Mouse (Mus musculus) ovary, postnatal 14 days (tissue): ENCODE measurements at regions not wholly inside any gene's neighbourhood (a gene's known extent, or its start where the extent isn't known, plus 50 kb on each side); places are given as distances from the start of the nearest gene placed in this dataset.

ENCODE experiments used
- DNase-seq: peaks from one replicate; pipeline ENCODE4 v3.0.0; 2022; ENCODE audit warnings: low spot score

- no peak for DNase-seq
Measured at GRCm38 (mm10) chr12:29122931-29123330, 371.3 kb downstream of the Eipr1 start.

GRCm38 (mm10) chr12:29124079-29124668 is 372.6 kb downstream of the Eipr1 start:
- DNase-seq: no peak

- DNase-seq: peak; percentile 13
Measured at GRCm38 (mm10) chr12:29128844-29129243, 377.2 kb downstream of the Eipr1 start.

GRCm38 (mm10) chr12:29129331-29129730 is 377.7 kb downstream of the Eipr1 start:
- DNase-seq: no peak

DNA sequence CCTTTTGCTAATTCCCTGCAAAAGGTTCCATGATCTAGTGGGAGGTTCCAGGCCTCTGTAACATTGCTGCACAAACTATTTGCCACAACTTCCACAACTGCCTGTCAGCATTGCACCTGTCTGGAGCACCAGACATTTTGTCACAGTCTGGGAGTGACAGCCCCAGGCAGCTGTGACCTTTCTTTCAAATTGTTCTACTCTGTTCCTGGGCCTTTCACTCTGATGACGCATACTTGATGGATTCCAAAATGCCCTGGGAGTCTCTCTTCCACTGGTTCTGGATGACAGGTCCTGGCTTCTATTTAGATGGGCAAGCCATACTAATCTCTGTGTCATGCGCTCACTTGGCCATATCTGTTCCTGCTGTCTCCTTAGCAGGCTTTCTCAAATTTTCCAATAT is 382.7 kb downstream of the Eipr1 start:
- DNase-seq: no peak

DNA sequence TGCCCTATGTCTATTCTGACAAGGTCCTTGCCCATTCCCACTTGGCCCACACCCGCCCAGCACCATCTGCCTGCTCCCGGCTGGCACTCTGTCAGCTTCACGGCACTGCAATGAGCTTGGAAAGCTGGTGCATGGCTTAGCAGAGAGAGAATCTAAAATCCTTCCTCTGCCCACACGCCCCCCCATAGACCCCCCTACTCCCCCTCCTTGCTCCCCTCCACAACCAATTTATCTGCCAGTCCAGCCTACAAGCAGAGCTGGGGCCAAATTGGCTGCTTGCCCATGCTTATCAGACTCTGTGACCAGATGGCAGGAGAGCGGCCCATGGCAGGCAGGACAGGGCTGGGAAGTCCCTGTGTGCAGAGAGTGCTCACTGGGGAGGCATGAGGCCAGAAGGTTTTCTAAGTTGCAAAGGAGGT is 385.3 kb downstream of the Eipr1 start:
- peak; percentile 13 for DNase-seq

- no peak for DNase-seq
Measured at GRCm38 (mm10) chr12:29137455-29137854, 385.9 kb downstream of the Eipr1 start.

DNA sequence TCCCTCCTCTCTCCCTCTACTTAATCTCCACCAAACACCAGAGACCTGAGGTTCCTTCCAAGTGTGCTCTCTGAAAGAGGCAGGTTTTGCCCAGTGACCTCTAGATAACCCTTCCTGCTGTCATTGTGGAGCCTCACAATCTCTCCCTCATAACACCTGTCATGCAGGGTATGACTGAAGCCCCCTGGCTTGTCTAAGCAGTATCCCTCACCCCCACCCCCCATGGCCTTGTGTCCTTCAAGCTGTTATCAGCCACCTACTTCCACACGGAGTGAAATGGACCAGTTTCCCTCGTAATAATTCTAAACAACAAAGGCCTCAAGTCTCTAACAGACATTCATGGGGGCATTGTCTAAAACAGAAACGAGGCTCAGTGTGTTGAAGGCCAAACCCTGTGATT is 387.6 kb upstream of the Myt1l start:
- DNase-seq: no peak

GRCm38 (mm10) chr12:29141132-29141531 is 387.1 kb upstream of the Myt1l start:
- no peak for DNase-seq

GRCm38 (mm10) chr12:29141855-29142254 is 386.3 kb upstream of the Myt1l start:
- DNase-seq: no peak

DNA sequence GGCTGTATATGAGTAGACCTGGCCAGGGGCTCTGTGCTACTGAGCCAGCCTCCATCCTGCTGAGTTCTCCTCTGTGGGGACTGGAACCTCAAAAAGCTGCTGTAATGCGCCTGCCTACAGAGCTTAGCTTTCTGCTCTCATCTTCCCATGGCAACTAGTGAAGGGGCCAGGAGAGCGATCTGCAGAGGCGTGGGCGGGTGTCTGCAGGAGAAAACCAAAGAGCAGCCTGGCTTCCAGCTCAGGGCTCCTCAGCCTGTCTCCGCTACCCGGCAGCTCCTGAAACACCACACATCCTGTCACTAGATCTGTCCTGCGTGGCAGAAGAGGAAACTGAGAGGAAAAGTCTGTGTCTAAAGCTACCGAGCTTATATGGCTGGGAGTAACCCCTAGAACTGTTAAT is 384.9 kb upstream of the Myt1l start:
- no peak for DNase-seq

- no peak for DNase-seq
Measured at GRCm38 (mm10) chr12:29160920-29161319, 367.3 kb upstream of the Myt1l start.

DNA sequence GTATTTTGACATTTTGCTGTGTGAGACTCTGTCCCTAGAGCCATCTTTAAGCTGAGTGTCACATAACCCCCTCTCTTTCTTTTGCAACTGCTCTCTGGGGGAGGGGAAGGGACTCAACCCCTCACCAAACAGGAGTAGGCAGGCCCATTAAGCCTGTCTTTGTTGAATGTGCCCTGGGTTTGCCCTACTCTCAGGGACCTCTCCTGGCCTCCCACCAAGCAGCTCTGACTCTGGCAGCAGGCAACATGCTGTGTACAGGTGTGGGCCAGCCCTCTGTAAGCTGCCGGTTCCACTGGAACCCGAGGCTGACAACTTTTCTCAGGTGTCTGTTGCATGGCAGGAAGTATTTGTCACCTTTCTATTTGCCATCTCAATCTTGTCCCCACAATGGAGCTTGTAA is 366.6 kb upstream of the Myt1l start:
- DNase-seq: no peak

- no peak for DNase-seq
Measured at GRCm38 (mm10) chr12:29164701-29165100, 363.5 kb upstream of the Myt1l start.

GRCm38 (mm10) chr12:29166316-29166715 is 361.9 kb upstream of the Myt1l start:
- no peak for DNase-seq

GRCm38 (mm10) chr12:29167922-29168321 is 360.3 kb upstream of the Myt1l start:
- no peak for DNase-seq

DNA sequence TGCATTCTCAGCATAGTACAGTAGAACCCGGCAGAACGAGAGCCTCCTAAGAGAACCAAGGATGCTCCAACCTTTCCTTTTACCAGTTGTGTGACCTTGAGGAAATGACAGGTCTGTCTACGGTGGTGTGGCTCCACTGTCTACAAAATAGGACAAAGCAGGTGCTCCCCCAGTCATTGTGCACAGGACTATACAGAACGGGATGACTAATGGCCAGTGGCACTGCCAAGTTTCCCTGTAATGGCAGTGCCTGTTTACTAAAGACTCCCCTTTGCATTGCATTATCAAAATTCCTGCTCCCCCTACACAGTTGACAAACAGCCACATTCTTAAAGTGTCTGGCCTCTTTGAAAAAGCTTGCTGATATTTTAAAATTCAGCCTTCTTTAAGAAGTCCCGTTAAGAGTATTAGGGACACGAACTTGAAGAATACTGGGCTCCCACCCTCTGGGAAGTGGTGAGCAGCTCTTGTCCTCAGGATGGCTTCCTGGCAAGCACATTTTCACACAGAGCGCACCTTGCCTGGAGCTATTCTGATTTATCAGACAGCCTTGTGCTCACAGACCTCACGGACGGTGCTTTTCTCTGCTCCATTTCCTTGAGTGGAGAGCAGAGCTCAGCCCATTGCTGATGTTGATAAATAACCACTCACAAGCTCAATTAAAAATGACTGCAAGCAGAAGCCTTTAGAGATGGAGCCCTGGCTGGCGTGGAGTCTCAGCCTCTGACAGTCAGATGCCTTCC is 352.3 kb upstream of the Myt1l start:
- no peak for DNase-seq

DNA sequence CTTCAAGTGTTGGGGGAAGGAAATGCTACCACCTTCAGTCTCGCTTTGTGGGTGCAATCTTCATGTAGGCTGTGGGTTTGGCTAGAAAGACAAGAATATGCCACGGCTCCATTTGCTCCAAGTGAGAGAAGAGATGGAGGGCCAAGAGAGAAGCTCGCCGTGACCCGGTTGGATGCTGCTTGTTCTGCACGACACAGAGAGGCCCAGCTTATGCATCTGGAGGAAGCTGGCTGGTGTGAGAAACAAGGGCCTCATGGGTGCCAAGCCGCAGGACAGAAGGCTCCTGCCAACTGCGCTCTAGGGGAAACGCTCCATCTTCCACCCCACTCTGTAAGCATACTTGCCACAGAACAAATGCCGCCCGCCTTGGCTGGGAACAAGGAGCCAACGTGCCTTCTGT is 351.0 kb upstream of the Myt1l start:
- no peak for DNase-seq

DNA sequence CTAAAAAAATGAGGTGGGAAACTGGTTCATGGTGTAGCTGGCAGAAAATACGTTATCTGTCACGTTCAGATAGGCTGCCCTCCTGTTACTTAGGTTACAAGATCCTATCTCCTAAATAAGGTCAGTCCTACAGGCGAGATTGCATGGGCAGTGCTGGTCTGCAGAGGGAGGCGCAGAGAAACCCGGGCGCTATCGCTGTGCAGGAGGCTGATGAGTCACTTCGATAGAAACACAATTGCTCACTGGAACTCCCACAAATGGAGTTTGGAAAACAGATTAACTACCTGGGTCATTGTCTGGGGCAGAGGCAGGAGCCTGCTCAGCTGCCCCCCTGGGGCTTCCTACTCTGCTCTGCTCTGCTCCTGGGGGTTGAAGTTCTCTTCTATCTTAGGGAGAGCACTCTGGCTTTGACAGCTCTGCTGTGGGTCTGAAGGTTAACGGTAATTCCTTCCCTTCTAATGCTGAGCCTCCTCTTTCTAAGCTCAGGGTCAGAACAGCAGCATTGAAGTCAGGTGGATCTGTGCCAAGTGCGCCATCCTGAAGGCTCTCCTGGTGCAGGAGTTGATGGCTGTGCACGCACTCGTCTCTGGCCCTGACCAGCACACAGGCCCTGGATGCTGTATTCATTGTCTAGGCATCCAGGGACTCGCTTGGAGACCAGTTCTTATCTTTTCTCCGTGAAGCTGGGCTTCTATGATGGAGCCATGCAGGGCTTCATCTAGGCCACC is 349.9 kb upstream of the Myt1l start:
- no peak for DNase-seq

- DNase-seq: no peak
Measured at GRCm38 (mm10) chr12:29179405-29179804, 348.8 kb upstream of the Myt1l start.

DNA sequence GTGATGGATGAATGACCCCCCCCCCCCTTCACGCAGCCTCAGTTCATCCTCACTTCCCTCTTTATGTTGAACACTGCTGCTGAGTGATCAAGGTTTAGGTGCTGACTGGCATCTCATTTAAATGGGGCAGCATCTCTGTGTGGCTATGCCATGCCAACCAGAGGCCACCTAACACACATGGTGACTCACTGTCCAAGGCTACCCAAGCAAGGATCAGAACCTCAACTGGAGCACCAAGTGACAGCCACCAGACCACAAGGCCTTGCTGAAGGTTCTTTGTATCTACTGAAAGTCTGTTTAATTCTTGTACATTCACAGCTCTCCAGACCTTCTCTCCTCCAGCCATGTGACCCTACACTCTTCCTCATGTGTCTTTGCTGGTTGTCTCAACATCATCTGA is 347.6 kb upstream of the Myt1l start:
- DNase-seq: no peak

- DNase-seq: no peak
Measured at GRCm38 (mm10) chr12:29187619-29188018, 340.6 kb upstream of the Myt1l start.

- no peak for DNase-seq
Measured at GRCm38 (mm10) chr12:29192391-29192790, 335.8 kb upstream of the Myt1l start.
